9 mouse cellular contexts compared by ENCODE assay signal in the genomic region with DNA sequence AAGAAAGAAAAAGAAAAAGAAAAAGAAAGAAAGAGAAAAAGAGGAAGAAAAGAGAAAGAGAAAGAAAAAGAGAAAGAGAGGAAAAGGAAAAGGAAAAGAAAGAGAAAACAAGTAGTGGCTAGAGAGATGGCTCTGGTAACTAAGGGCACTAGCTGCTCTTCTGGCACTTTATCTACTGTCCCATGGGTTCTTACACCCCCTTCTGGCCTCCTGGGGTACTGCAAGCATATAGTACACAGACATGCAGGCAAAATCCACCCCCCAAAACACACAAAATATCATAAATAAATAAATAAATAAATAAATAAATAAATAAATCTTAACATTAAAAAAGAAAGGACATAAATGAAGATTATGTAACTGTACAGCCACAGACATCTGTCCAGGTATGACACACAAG. TPM values are rescaled to one million over a fixed set of nuclear protein-coding genes. Genes with fewer than 3 reads are reported as not detected.
DNase-seq lines count a peak whose midpoint lies in the region; ATAC-seq and TF ChIP-seq lines count a peak whose summit lies in the region.
"Had no signal": no experiment of that assay in that cellular context is flagged by ENCODE, and none has a peak within 500 bp of the region (broad histone marks: within the 10 kb centered on the region; RNA-seq: fewer than 3 reads in every experiment).

No protein-coding gene starts in this region.

- H3K79me2 ChIP-seq in heart, adult 2 months (replicated peaks; ENCODE audit: control insufficient read depth, insufficient read depth, low read length), result no peaks in the 10 kb centered on the region

- no peak for TF ChIP-seq POLR2A in heart, adult 2 months (IDR thresholded peaks at IDR 0.05; ENCODE audit: insufficient read depth, low read depth, low read length)

- intact Hi-C loops in heart, adult 2 months (cut with DNase I), result loop anchor here (5.0 kb wide), 2 partner anchors 131 to 371 kb away; no protein-coding TSS in a partner anchor

- no peak for TF ChIP-seq EP300 in heart, adult 2 months (IDR thresholded peaks at IDR 0.05; ENCODE audit: insufficient read depth, low read depth, low read length)

- H3K27me3 ChIP-seq in heart, adult 2 months (ENCODE audit: control insufficient read depth, insufficient read depth, low read length), result no peaks in the 10 kb centered on the region
- no peaks in the 10 kb centered on the region for H3K27me3 ChIP-seq in heart, embryonic 10.5 days (ENCODE audit: insufficient read depth, poor library complexity, severe bottlenecking)
- H3K27me3 ChIP-seq: liver, embryonic 15.5 days had no signal

- H3K4me1 ChIP-seq in heart, adult 2 months (ENCODE audit: control insufficient read depth, insufficient read depth, low read length), result no peaks in the 10 kb centered on the region
- H3K4me1 ChIP-seq in heart, embryonic 10.5 days, result no peaks in the 10 kb centered on the region
- H3K4me1 ChIP-seq: liver, embryonic 15.5 days had no signal

- no peaks in the 10 kb centered on the region for H3K36me3 ChIP-seq in heart, adult 2 months (ENCODE audit: control insufficient read depth, insufficient read depth, low read length)
- H3K36me3 ChIP-seq in heart, embryonic 10.5 days, result no peaks in the 10 kb centered on the region
- H3K36me3 ChIP-seq: liver, embryonic 15.5 days had no signal

- DNase-seq in heart, adult 2 months, result peak; percentile 40 to 65
- DNase-seq in heart, embryonic 10.5 days (ENCODE audit: low spot score), result no peak
- DNase-seq in 416B (ENCODE audit: low read depth) (peak; percentile 81), NIH3T3 (ENCODE audit: low read depth) (peak; percentile 83)
- DNase-seq in embryo, embryonic 10 days (ENCODE audit: low spot score), result peak; percentile 67
- DNase-seq in kidney, adult 8-10 months, result peak; percentile 49 to 86
- peak; percentile 20 to 56 for DNase-seq in thymus, adult 18-20 months

- H3K4me3 ChIP-seq in heart, adult 2 months, result no peak overlapping the region
- H3K4me3 ChIP-seq in heart, embryonic 10.5 days, result no peak overlapping the region
- H3K4me3 ChIP-seq: liver, embryonic 15.5 days had no signal

- ATAC-seq in megakaryocyte-erythroid progenitor cell, adult 5-6 weeks (replicated peaks; ENCODE audit: low FRiP score, low TSS enrichment, poor library complexity, severe bottlenecking), result 0 out of 2 replicates have a peak, but pooled peaks have one; percentile 65

- TF ChIP-seq CTCF in heart, adult 2 months (IDR thresholded peaks at IDR 0.05), result peak; percentile 86

- no peak overlapping the region for H3K9ac ChIP-seq in heart, adult 2 months (ENCODE audit: low read depth, low read length)
- H3K9ac ChIP-seq: liver, embryonic 15.5 days had no signal

- no peaks in the 10 kb centered on the region for H3K9me3 ChIP-seq in heart, embryonic 10.5 days
- H3K9me3 ChIP-seq: liver, embryonic 15.5 days had no signal

- H3K27ac ChIP-seq in heart, adult 2 months, result no peak overlapping the region
- no peak overlapping the region for H3K27ac ChIP-seq in heart, embryonic 10.5 days
- H3K27ac ChIP-seq: liver, embryonic 15.5 days had no signal

RNA-seq across cellular contexts. Expression of gene Mpp4, which starts 20.4 kb away (rescaled TPM):
- not detected for total RNA-seq in heart, adult 2 months (2021)
- 0.26 and 0.45 TPM in 2 replicates for polyA plus RNA-seq in heart, adult 2 months (2012; rRNA removed)
- polyA plus RNA-seq in heart, embryonic 10.5 days (2016; fragmentation: Nextera tagmentation; extraction: Ambion mirVana), result 0.49 TPM in 2 replicates
- total RNA-seq in megakaryocyte-erythroid progenitor cell, adult 5-6 weeks (2014; fragmentation: Nextera tagmentation), result 0.76 and 1.7 TPM in 2 replicates
- total RNA-seq in megakaryocyte-erythroid progenitor cell, adult 5-6 weeks (2017), result 2.6 TPM in 1 of 2 replicates, not detected in the other

RNA-seq across cellular contexts. Expression of gene Tmem237, which starts 22.6 kb away (rescaled TPM):
- 1 to 10 TPM; 3.5 to 3.7 TPM for total RNA-seq in heart, adult 2 months (2021)
- polyA plus RNA-seq in heart, adult 2 months (2012; rRNA removed), result 2.4 and 4.9 TPM in 2 replicates
- 17.8 and 29.8 TPM in 2 replicates for polyA plus RNA-seq in heart, embryonic 10.5 days (2016; fragmentation: Nextera tagmentation; extraction: Ambion mirVana)
- total RNA-seq in megakaryocyte-erythroid progenitor cell, adult 5-6 weeks (2014; fragmentation: Nextera tagmentation), result 3.2 and 4.0 TPM in 2 replicates
- 3.6 and 9.3 TPM in 2 replicates for total RNA-seq in megakaryocyte-erythroid progenitor cell, adult 5-6 weeks (2017)

RNA-seq across cellular contexts. Expression of gene C2cd6, which starts 48.1 kb away (rescaled TPM):
- not detected for total RNA-seq in heart, adult 2 months (2021)
- polyA plus RNA-seq in heart, adult 2 months (2012; rRNA removed), result not detected in 2 replicates
- not detected in 2 replicates for polyA plus RNA-seq in heart, embryonic 10.5 days (2016; fragmentation: Nextera tagmentation; extraction: Ambion mirVana)
- total RNA-seq in megakaryocyte-erythroid progenitor cell, adult 5-6 weeks (2014; fragmentation: Nextera tagmentation), result not detected in 2 replicates
- not detected in 2 replicates for total RNA-seq in megakaryocyte-erythroid progenitor cell, adult 5-6 weeks (2017)
- polyA plus RNA-seq: liver, embryonic 15.5 days had no signal
